Comparison of ENCODE assay signal across 24 mouse cellular contexts in genomic region chr2:23119573-23119972, GRCm38 (mm10).
"Had no signal": no experiment of that assay in that cellular context is flagged by ENCODE, and none has a peak within 500 bp of the region (broad histone marks: within the 10 kb centered on the region; RNA-seq: fewer than 3 reads in every experiment).

No protein-coding gene starts in this region.

- H3K4me3 ChIP-seq: kidney, embryonic 15.5 days; left cerebral cortex, adult 2 months; limb, embryonic 12.5 days; liver, embryonic 12.5 days; liver, embryonic 15.5 days; lung, embryonic 15.5 days; megakaryocyte, embryonic 14.5 days; midbrain, embryonic 10.5 days; midbrain, embryonic 13.5 days; myocyte; neural tube, embryonic 13.5 days; stomach, embryonic 15.5 days had no signal

- H3K9ac ChIP-seq: kidney, embryonic 15.5 days; limb, embryonic 12.5 days; liver, embryonic 12.5 days; liver, embryonic 15.5 days; lung, embryonic 15.5 days; midbrain, embryonic 13.5 days; neural tube, embryonic 13.5 days; stomach, embryonic 15.5 days had no signal

- H3K4me1 ChIP-seq: kidney, embryonic 15.5 days; limb, embryonic 12.5 days; liver, embryonic 12.5 days; liver, embryonic 15.5 days; lung, embryonic 15.5 days; midbrain, embryonic 10.5 days; midbrain, embryonic 13.5 days; neural tube, embryonic 13.5 days; stomach, embryonic 15.5 days had no signal

- ATAC-seq: liver, embryonic 12.5 days; midbrain, embryonic 13.5 days; midbrain, embryonic 16.5 days had no signal

- DNase-seq: kidney, postnatal 10 days; kidney, postnatal 36 days; layer of hippocampus, postnatal 36 days; liver; lung, adult 18-20 months; lung, postnatal 10 days; lung, postnatal 36 days; retina, postnatal 1 day; right cerebral cortex, postnatal 25 days; spleen, adult 18-20 months; thymus, postnatal 36 days had no signal

- H3K9me3 ChIP-seq: kidney, embryonic 15.5 days; limb, embryonic 12.5 days; liver, embryonic 12.5 days; liver, embryonic 15.5 days; lung, embryonic 15.5 days; megakaryocyte, embryonic 14.5 days; midbrain, embryonic 13.5 days; neural tube, embryonic 13.5 days; stomach, embryonic 15.5 days had no signal

- H3K27me3 ChIP-seq: kidney, embryonic 15.5 days; limb, embryonic 12.5 days; liver, embryonic 12.5 days; liver, embryonic 15.5 days; lung, embryonic 15.5 days; megakaryocyte, embryonic 14.5 days; midbrain, embryonic 13.5 days; neural tube, embryonic 13.5 days; stomach, embryonic 15.5 days had no signal

- H3K4me2 ChIP-seq: kidney, embryonic 15.5 days; limb, embryonic 12.5 days; liver, embryonic 12.5 days; liver, embryonic 15.5 days; lung, embryonic 15.5 days; midbrain, embryonic 13.5 days; neural tube, embryonic 13.5 days; stomach, embryonic 15.5 days had no signal

- H3K27ac ChIP-seq: kidney, embryonic 15.5 days; left cerebral cortex, adult 2 months; limb, embryonic 12.5 days; liver, embryonic 12.5 days; liver, embryonic 15.5 days; lung, embryonic 15.5 days; midbrain, embryonic 10.5 days; midbrain, embryonic 13.5 days; neural tube, embryonic 13.5 days; stomach, embryonic 15.5 days had no signal
